Mouse (Mus musculus) adrenal gland, postnatal 14 days (tissue): Measurements from ENCODE around the gene Adamts8. TPM values are rescaled to one million over a fixed set of nuclear protein-coding genes. Genes with fewer than 3 reads are reported as not detected.

ENCODE experiments used
- DNase-seq: peaks from one replicate; pipeline ENCODE4 v3.0.0; 2021; ENCODE audit warnings: mixed read lengths
- long read RNA-seq, 2 experiments: library from polyadenylated mRNA; stranded (forward); transcript quantifications; one replicate each; pipeline ENCODE4 v2.0.0; 2021
- total RNA-seq: library from RNA; stranded (reverse); gene quantifications from 2 replicates; pipeline ENCODE4 v1.2.3, GENCODE M21; 2021

The Adamts8 gene
- 0.37 and 0.38 TPM in 2 replicates for total RNA-seq
- long read RNA-seq, experiment 1, partial matches to known transcripts: 1 of 2 reads
- long read RNA-seq, experiment 1, other reads (novel, unspliced or antisense): 0 of 2 reads
- long read RNA-seq, experiment 2, partial matches to known transcripts: 0 of 1 reads
- long read RNA-seq, experiment 2, other reads (novel, unspliced or antisense): 0 of 1 reads

DNA sequence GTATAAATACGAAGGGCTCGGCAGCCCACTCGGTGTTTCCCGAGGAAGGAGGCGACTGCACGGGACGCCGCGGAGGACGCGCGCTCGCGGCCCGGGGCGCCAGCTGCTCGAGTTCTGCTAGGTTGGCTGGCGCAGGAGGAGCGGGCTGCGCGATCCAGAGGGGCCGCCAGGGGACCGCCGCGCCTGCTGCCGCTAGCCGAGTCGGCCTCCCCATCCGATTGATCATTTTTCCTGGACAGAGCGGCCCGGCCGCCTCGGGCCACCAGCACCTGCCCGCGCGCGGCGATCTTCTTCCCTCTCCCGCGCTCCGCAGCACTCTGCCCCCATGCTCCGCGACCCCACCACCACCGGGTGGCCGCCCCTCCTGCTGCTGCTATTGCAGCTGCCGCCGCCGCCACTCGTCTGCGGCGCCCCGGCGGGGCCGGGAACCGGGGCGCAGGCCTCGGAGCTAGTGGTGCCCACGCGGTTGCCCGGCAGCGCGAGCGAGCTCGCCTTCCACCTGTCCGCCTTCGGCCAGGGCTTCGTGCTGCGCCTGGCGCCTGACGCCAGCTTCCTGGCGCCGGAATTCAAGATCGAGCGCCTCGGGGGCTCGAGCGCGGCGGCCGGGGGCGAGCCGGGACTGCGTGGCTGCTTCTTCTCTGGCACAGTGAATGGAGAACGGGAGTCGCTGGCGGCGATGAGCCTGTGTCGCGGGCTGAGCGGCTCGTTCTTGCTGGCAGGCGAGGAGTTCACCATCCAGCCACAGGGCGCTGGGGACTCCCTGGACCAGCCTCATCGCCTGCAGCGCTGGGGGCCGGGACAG lies at the start of gene Adamts8:
Adamts8 (plus strand) TSS at position 51 of the 802 bp plus-strand sequence.
- peak; percentile 66 for DNase-seq

GRCm38 (mm10) chr9:30895618-30896017 lies 46.7 kb upstream of the Adamts8 start:
- peak; percentile 32 for DNase-seq

DNA sequence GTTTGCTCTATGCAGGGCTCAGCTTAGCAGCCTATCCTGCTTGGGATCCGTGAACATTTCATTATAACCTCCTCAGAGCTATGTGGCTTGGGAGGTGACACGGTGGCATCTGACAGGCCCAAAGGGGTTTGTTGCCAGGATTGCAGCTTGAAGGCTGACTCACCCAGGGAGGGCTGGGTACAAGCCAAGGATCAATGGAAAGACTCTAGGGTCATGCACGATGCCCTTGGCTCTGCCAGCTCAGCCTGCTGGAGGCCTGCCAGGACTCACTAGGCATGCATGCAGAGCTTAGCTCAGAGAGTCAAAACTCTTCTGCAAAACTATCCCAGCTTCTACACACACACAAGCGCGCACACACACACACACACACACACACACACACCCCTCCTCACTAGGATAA lies 45.6 kb upstream of the Adamts8 start:
- peak; percentile 98 for DNase-seq

DNA sequence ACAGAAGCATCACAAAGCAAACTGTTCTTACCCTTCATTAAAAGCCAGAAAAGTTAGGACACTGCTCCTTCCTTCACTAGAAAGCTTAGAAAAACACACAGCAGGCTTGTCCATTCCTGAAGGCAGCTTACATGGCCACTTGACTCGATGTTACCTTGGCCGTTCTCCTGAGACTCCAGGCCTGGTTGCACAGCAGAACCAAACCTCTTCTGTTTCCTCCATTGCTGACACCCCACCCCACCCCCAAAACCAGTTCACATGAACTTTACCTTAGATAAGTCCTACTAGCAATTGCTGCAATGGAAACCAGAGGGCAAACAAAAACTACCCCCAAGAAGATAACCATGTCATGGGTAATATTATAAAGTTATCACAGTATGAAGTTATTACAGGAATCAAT lies 45.2 kb upstream of the Adamts8 start:
- peak; percentile 19 for DNase-seq

DNA sequence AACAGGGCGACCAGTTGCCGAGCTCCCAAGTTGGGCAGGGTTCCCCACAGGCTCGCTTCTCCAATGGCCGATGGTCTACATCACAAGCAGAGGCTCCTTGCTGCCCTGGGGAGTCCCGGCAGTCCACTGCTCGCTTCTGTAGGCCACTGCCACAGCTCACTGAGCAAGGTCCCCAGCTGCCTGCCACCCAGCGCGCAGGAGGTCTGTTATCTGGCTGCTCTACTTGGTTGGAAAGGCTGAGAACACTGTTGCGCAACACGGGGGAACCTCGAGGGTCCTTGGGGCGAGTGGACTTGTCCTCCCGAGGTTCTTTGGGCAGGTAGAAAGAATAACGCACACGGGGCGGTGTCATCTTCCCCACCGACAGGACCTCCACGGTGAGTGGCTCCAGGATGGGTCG lies 40.2 kb upstream of the Adamts8 start:
- no peak for DNase-seq

DNA sequence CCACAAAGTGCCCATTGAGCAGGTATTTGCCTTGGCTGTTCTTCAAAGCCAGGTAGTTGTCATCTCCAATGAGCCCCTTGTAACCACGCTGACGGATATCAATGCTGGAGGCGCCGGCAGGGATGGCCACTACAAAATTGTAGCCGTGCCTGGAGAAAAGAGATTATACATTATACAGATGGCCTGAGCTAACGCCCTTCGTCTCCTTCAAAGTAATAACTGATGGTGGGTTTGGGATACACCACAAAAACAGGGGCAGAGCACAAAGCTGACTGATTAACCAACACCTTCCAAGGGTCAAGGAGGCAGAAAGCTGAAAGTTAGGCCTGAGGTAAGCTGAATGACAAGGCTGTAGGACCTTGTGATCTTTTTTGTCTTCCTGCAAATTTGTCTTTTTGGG lies 39.7 kb upstream of the Adamts8 start:
- no peak for DNase-seq

DNA sequence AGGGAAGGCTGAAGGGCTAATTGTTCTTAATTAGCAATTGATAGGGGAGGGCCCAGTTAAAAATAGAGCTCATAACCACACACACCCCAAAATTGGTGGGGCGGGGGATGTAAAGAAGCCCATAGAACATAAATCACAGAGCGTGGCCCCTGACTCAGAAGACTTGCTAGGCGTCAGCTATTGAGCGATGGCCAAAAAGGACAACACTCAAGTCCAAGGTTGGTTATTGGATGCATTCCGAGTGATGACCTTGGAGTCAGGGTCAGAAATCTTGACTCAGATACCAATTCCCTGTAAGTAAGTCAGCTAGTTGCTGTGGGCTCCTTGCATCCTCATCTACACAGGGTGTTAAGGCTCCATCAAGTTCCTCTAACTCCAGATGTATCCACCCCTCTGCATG lies 39.1 kb upstream of the Adamts8 start:
- peak; percentile 76 for DNase-seq

DNA sequence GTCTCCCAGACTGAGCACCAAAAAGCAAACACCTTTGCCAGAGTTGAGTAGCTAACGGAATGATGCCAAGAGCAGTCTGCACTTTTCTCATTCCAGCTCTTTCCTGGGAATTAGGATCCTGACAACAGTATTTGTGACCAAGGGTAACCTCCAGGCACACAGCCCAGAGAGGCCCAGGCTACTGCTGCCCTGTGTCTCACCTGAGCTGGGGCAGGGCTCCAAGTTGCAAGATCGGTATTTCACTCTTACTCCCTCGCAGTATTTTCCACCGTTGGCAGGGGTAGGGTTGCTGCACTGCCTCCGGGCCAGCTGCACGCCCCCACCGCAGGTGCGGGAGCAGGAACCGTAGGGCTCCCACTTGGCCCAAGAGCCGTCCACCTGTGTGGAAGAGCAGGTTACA lies 36.5 kb upstream of the Adamts8 start:
- DNase-seq: no peak

- DNase-seq: no peak
Measured at GRCm38 (mm10) chr9:30906426-30906825, 35.9 kb upstream of the Adamts8 start.

DNA sequence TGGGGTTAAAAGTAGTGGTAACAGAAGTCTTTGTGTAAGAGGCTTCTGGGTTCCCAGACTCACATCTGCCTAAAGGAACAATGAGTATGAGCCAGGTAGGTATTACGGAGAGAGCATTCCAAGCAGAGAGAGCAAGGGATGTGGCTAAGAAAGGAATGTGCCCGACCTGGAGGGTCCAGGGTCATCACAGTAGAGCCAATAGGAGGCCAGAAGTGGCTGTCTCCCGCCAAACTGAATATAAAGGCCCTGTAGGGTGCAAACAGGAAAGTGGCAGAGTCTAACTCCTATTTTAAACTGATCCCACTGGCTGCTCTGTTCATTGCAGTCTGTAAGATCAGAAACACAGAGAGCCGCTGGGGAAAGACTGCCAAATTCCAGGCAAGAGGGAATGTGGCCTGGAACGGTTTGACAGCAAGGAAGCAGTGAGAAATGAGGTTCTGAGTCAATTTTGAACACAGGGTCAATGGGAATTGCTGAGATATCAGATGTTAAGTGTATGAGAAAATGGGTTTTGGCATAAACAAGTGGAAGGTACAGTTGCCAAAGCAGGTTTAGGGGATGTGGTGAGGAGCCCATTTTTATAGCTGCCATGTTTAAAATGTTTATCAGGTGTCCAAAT lies 34.6 kb upstream of the Adamts8 start:
- DNase-seq: peak; percentile 27

- DNase-seq: no peak
Measured at GRCm38 (mm10) chr9:30908296-30908690, 34.1 kb upstream of the Adamts8 start.

GRCm38 (mm10) chr9:30908973-30909372 lies 33.4 kb upstream of the Adamts8 start:
- DNase-seq: no peak

DNA sequence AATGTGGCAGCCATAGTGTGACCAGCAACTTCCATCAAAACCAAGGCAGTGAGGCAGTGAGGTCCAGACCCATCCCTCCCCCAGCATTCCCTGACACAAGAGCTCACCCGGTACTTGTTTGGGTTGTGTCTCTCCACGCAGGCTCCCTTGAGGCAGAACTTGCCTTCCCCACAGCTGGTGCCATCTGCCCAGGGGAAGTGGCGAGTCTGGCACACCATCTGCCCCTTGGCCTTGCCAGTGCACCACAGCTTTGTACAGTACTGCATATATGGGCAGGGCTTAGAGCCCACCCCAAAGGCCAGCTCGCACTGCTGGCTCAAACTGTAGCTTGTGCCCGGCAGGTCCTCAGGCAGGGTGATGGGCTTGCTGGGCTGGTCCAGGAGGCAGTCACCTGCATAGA lies 31.9 kb upstream of the Adamts8 start:
- no peak for DNase-seq

DNA sequence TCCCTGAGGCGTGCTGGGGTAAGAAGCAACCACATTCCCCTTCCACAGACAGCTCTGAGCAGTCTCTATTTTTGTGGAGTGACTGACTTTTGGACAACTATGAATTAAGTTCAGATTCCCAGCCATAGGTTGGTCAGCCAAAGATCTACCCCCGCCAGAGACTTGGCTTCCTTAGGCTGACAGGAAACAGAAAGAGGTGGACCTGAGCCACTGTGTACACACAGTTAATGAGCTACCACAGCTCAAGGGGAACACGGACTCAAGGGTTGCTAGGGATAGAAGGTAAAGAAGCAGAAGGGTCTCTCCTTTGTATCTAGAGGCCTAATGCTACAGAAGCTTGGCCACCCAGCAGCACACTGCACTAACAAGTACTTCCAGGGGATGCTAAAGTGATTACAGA lies 30.2 kb upstream of the Adamts8 start:
- no peak for DNase-seq

- DNase-seq: no peak
Measured at GRCm38 (mm10) chr9:30913429-30913828, 28.9 kb upstream of the Adamts8 start.

DNA sequence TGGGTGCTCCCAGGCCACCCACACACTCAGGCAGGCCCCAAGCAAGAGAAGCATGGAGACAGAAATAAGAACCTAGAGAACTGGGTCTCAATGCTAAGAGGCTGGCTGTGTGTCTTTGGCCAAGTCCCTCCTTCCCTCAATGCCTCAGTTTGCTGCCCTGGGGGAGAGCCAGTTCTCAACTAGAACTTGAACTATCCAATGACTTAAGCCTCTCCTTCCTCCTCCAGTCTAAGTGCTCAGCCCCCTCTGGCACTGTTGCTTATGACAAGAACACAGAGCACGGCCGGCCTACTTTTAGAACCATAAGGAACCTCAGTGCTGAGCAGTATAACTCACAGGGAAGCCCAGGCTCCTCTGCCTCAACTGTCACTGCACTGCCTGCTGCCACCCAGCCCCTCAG lies 28.1 kb upstream of the Adamts8 start:
- no peak for DNase-seq

- no peak for DNase-seq
Measured at GRCm38 (mm10) chr9:30916266-30916968, 25.9 kb upstream of the Adamts8 start.

GRCm38 (mm10) chr9:30918466-30919356 lies 23.7 kb upstream of the Adamts8 start:
- no peak for DNase-seq

- DNase-seq: no peak
Measured at GRCm38 (mm10) chr9:30919686-30920085, 22.7 kb upstream of the Adamts8 start.

GRCm38 (mm10) chr9:30920736-30921135 lies 21.6 kb upstream of the Adamts8 start:
- peak; percentile 48 for DNase-seq

DNA sequence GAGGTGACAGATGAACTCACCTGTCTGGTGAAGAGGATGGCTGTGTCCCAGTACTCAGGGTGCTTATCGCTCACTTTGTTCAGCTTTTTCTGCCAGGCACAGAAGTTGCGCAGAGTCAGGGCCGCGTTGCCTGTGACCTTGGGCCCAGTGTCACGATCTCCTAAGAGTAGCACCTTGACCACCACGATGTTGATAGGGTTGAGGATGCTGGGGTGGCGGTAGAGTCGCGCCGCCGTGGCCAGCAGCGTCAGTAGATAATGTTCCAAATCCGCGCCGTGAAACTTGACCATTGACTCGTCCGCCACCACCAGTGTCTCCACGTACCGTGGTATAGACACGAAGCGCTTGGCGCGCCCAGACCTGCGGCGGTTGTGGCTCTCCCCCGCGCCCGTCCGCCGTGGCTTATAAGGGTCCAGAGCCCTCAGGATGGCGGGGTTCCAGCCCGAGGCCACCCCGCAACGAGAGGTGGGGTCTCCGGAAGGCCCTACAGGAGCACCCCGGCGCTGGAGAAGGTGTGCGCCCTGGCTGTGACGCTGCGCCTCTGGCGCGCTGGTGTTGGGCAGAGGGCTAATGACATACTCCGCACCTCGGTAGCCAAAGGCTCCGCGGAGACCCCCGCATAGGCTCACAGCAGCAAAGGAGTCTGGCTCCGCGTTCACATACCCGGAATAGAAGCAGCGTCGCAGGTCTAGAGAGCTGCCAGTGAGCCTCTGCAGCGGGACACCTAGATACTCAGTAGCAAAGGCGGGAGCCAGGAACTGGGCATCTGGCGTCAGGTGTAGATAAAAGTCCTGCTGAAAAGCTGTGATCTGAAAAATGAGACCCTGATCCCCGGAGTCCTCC lies 20.9 kb upstream of the Adamts8 start:
- DNase-seq: no peak
